Mouse (Mus musculus) ZHBTc4 (cell line): Measurements from ENCODE around the gene Epha7.

Source experiments
- DNase-seq: peaks from one replicate; pipeline ENCODE4 v3.0.0-alpha.2; 2011; ENCODE audit warnings: low read depth, low spot score

The Epha7 gene

DNA sequence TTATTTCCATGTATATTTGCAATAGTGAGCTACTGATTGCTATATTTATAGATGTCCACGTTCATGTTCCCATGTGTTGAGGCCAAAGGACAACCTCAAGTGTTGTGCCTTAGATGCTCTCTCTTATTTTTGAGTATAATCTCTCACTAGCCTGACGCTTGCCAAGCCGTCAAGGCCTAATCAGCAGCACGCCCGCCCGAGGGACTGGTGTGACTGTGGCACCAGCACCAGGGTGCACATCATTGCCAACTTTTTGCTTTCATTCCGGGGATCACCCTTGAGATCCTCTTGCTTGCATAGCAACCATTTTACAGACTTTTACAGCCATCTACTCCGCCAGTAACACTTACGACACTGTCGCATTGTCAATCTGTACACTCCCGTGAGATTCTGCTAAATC is 86.9 kb downstream of the Epha7 start:
- no peak for DNase-seq

DNA sequence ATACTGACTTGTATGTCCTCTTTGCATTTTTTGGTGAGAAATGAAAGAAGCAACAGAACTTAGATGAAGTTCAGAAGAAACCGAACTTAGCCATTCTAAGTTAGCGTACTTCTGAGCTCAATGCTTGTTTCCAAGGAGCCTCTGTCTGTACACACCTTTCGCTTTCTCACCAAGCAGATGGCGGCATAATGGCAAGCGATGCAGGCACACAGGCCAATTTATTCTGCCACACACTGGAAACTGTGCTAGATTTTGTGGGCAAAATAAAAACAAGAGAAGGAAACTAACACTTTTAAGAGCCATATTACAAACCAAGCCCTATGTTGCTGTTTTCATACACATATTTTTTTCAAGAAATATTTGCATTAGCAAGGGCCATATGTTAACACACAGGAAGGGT is 88.6 kb downstream of the Epha7 start:
- DNase-seq: no peak

DNA sequence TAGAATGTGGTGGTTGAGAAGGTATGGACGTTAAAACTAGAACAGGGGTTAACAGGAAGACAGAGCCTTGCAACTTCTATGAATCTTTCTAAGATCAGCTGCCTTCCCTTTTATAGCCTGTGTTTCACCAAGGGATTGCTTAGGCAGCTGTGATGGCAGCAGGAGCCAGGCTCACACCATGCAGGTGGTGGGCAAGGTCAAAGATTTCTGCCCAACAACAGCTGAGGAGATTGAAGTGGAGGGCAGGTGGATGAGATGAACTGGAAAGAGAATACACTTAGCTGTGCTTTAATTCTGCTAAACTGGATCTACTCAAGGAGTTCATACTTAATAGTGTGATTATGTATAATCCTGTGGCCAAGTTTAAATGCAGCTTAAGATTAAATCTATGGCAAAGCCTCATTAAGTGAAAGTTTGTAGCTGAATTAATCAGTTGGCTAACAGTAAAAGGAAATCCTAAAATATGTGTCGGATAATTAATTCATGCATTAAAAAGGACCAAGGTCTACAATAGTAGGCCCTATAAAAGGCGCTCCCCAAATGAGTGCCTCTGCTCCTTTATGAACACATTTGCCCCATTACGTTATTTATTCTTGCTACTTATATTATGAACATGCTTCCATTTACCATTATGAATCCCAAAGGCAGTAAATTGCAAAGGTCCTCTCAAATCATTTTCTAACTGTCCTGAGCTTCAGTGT is 89.2 kb downstream of the Epha7 start:
- DNase-seq: no peak

DNA sequence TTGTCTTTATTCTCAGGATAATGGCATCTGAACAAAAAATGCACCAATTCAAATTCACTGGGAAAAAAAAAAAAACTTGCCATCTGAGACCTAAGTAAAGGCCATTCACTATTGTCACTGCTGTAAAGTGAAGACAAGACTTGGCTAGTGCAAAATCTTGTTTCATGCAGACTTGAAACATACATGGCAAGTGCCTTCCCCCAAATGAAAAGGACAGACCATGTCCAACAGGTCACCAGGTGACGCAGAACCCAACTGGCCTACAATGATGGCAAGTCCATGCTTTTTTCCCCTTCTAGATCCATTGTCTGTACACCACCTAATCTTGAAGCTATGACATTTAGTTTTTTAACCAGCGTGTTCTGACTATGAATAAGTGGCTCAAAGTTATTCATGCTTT is 94.1 kb downstream of the Epha7 start:
- no peak for DNase-seq

DNA sequence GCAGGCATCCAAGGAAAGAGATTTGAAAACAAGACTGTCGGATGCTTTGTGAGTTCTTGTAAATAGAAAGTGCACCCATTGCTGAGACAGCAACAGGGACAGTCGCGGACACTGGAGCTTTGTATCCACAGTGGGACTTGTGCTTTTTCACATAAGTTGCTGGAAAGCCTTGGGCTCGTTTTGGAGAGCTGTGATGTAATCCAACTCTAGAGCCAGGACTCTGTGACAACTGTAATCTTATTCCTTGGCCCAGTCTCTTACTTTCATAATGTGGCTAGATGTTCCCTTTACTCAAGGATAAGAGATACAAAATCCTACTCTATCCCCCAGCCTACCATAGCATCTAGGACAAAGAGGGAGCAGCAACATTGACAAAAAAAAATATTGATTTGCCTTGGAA is 97.2 kb downstream of the Epha7 start:
- no peak for DNase-seq

DNA sequence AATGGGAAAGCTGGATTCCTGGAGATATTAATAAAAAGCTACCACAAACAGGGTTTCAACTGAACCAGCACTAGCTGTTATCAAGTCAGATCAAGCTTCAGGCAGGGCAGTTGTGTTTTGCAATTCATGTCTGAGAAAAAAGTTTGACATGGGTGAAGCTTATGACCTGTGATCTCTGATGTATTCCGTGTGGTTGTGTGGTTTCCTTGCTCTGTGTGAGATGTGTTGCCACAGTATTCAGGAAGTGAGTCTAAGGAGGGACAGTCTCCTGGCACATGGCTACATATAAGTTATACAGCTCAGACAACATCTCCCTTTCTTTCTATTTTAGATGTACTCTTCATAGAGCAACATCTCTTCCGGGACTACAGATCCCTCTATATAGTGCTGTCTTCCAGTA is 99.1 kb downstream of the Epha7 start:
- no peak for DNase-seq

DNA sequence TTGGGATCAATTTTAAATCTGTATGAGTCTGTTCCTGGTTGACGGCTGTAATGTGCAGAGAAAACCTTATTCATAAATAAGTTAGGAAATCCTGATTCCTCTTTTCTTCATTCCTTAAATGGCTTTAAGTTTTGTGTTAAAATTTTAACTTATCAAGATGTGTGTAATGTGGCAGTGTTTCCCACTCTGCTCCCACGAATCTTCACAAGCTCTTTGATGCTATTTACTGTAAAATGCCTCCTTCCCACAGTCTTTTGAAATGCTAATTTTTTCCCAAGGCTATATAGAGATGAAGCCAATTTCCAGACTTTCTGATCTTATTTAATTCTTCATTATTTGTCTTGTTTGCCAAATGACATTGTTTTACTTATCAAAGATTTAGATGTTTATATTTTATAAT is 100.7 kb downstream of the Epha7 start:
- no peak for DNase-seq

DNA sequence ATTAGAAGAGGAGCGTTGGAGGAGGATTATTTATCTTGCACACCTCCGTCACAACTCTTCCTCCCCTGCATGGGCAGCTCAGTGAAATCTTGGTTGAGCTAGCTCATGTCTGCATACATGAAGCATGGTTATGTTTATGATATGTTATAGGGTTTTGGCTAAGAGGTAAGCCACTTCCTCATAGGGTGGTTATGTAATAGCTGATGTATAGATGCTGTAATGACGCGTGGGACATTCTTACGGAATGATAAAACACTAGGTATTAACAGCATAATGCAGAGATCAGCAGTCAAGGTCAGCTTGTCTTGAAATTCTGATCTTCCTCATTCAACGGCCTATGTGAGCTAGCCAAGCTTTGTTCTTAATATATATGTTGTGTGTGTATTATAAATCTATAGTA is 107.7 kb downstream of the Epha7 start:
- DNase-seq: no peak

DNA sequence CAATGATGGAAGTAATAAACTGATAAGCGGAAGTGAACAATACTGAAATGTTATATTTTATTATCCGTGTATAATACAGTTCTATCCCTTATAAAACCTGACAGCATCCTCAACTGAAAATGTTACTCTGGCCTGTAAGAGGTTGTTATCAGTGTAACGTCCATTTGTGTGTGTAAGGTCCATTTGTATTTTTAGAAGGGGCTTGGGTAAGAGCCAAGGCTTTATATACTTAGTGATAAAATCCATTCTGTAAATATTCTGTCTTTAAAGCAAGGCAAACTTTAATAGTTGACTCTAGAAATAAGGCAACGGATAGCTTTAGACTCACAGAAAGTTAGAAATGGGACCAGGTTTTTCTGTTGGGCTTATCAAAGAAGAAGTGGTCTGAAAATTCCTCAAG is 113.1 kb downstream of the Epha7 start:
- no peak for DNase-seq

DNA sequence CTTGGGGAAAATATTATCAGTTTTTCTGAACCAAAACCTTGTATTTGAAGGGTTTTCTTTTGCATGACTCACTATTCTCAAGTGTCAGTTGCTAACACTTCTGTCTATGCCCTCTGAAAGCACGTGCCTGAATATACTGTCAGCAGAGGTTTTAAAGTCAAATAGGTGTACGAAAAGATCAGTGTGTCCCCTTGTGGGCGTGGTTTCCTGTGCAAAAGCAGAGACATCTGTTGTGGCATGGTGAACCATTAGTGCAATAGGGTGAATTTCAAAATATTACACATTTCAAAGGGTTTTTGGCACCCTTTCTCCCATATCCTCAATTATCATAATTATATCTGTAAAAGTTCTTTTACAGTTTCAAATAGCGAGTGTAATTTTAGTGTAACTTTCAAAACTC is 120.5 kb downstream of the Epha7 start:
- DNase-seq: no peak

DNA sequence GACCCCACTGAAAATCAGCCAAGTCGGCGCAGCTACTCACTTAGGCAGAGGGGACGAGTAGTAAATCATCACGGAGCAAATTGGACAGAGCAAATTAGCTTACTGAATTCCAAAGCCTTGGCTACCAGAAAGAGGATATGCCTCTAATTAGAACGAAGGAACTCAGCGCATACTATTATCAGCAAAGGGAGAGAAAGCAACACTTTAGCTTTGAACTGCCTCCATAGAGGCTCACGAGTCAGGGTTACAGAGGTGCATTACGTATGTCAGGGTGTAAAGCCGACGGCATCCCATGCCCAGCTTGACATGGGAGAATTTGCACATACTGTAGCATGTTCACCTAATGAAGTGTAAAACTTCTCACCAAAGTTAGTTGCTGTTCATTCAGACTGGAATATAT is 121.9 kb downstream of the Epha7 start:
- no peak for DNase-seq

DNA sequence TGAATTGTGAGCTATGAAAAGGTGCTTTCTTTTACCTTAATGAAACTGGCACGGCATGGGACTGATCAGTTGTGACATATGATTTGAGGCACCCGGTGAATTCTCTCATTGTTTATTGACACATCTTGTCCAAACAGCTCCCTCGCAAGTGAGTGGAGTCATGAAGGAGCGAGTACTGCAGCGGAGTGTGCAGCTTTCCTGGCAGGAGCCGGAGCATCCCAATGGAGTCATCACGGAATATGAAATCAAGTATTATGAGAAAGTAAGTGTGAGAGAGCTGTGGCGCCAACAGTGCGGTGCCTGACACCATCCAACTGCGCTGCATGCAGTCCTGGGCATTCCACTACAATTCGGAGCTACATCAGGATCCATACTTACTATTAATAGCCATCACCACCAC is 122.6 kb downstream of the Epha7 start:
- DNase-seq: no peak

DNA sequence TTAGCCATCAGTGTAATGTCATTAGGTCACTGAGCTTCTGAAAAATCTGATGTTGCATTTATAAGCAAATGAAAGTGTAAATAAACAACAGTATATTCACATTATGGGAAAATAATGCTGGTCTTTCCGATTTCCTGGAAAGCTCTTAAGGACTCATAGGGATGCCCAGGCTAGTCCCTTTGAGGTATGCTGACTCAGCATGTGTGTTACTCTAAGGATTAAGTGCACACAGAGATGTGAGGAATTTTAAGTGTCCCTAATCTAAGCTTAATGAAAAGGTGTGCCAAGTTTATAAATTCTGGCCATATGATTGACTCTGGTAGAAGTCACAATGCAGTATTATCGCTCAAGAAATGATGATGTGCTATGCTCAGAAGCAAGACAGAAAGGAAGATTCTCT is 127.8 kb downstream of the Epha7 start:
- DNase-seq: no peak

DNA sequence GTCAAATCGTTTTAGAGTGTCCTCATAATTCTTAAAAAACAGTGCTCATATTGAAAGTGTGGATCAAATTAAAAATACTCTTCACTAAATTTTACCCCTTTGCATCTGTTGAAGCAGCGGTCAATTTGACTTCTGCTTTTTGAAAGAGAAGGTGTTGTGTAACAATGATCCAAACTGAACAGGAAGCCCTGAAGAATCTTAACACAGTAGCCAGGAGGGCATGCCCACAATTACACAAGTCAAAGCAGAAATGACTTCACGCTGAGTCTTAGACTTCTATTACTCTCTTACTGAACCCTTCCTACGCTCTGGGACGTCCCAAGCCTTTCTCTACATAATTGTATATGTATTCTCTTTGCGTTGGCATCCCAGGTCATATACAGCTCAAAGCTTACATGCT is 131.3 kb downstream of the Epha7 start:
- DNase-seq: no peak

DNA sequence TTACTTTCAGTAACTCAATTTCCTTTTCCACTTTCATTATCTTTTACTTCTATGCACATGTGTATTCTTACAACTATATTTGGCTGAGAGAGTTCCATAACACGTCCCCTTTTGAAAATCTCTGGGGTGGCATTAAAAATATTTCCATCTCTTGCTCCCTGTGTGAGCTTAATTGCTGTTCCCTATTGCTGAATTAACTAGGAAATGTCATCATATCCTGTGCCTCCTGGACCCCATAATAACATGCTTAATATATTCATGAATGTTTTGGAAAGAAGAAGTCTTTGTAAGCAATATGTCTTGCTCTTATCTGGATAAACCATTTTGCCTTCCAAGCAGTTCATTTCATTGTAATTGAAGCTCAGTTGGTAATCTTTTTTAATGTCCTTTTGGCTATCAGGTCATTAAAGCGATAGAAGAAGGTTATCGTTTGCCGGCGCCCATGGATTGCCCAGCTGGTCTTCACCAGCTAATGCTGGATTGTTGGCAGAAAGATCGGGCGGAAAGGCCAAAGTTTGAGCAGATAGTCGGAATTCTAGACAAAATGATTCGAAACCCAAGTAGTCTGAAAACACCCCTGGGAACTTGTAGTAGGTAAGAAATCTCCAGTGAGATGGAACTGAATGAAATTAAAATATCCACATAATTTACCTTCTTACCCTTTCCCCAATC is 148.1 kb downstream of the Epha7 start:
- DNase-seq: no peak

DNA sequence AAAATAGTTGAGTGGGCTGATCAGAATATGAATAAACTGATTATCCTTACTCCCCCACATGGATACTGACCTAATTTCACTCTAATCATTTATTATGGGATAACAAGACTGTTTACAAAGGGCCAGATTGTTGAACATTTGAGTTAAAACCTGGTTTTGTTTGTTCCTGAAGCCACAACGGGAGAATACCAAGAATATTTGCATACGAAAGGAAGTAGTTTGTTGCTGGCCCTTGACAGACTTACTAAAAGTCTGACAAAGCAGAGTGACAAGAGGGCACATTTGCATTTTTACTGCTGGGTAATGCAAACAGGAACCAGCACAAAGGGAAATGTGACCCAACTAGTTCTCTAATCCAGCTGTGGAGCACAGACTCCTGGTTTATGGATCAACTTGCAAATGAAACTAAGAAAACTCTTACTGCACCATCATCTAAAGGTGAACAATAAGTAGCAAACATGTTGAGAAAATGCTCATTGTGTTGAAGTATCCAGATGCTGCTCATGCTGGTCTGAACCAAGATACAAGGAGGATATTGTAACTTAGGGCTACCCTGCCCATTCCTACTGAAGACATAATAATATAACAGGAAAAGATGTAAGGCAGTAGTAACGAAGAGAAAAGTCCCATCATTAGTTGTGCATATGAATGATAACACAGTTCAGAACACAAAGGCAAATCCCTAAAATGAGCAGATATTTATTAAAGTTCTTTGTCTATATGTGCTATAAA is 154.8 kb downstream of the Epha7 start:
- DNase-seq: peak; percentile 83

DNA sequence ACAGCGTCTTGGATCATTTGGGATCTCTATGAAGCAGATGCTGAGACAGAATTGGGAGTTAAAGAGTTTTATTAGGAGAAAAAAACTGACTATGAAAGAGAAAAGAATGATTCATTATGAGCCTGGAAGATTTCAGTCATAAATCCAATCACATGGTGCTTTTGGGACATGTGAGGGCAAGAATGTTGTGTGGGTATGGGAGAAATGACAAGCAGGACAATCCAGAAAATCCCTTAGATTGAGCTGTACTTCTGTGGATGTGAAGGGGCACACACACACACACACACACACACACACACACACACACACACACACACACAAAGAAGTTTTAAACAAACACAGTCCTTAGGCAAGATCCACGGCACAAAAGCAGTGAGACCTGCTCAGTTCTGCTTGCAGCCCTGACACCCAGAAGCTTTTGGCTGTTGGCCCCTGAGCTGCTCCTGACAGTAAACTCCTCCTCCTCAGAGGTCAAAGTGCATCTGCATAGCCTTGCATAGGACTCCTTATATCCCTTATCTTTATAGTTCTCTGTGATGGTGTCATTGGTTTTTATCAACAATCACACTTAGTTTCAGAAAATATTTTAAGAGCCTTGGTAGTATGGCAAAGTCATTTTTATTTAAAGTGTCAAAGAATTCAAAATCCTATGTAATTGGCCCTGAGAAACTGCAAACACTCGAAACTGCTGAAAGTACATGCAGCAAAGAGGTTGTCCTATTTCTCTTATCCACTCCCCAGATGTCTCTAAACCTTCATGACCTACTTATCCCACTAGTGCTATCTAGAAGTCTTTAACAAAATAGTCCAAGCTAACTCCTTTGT is 185.7 kb downstream of the Epha7 start:
- no peak for DNase-seq

DNA sequence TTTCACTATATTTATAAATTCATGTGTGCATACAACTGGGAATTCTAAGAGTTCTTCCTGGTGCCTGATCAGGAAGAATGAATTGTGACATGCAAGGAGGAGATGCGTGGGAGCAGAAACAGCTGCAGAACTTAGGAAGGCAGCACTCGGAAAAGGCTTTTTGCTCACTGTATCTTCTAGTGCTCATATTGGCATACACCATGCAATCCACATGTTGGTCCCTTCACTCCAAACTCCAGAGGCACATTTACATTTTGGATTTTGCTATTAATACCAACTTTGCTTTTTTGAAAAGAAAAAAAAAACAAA is 186.3 kb downstream of the Epha7 start:
- no peak for DNase-seq

DNA sequence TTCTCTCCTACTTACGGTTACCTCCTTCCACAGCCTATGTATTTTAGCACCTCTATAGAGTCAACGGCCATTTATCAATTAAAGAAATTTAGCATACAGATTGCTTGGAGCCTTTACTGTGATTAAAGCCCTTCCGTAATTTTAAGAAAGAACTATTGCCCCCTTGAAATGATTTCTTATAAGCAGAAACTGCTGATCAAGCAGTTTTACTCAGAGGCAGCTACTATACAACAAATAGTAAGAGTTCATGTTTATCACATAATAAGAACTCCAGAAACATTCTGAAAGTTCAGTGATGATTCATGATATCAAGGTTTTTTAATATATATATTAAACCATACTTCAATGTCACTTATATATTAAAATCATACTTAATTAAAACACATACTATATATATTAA is 197.4 kb downstream of the Epha7 start:
- DNase-seq: no peak
